In genomic region chr9:72008634-72009033, GRCm38 (mm10) we compare ENCODE assay signal across 22 mouse cellular contexts.
"Had no signal": no experiment of that assay in that cellular context is flagged by ENCODE, and none has a peak within 500 bp of the region (broad histone marks: within the 10 kb centered on the region; RNA-seq: fewer than 3 reads in every experiment).

No protein-coding gene starts in this region.

- H3K27me3 ChIP-seq: limb, embryonic 12.5 days; limb, embryonic 15.5 days; lung, embryonic 15.5 days; midbrain, embryonic 12.5 days; midbrain, embryonic 15.5 days; neural tube, embryonic 13.5 days; stomach, embryonic 15.5 days had no signal

- H3K36me3 ChIP-seq: limb, embryonic 12.5 days; limb, embryonic 15.5 days; lung, embryonic 15.5 days; midbrain, embryonic 12.5 days; midbrain, embryonic 15.5 days; neural tube, embryonic 13.5 days; stomach, embryonic 15.5 days had no signal

- ATAC-seq: liver, postnatal 0 days; midbrain, embryonic 15.5 days had no signal

- H3K9ac ChIP-seq: limb, embryonic 12.5 days; limb, embryonic 15.5 days; liver, embryonic 14.5 days; liver, postnatal 0 days; lung, embryonic 15.5 days; midbrain, embryonic 12.5 days; midbrain, embryonic 15.5 days; neural tube, embryonic 13.5 days; stomach, embryonic 15.5 days had no signal

- DNase-seq: kidney, adult 11 months; kidney, adult 9 months; kidney, postnatal 14 days; kidney, postnatal 4 days; left cerebral cortex, postnatal 4 days; liver, postnatal 0 days; retina, postnatal 1 day; right cerebral cortex, postnatal 25 days; spleen, adult 18-20 months; thymus, adult 18-20 months; thymus, postnatal 36 days had no signal

- H3K9me3 ChIP-seq: limb, embryonic 12.5 days; limb, embryonic 15.5 days; lung, embryonic 15.5 days; midbrain, embryonic 12.5 days; midbrain, embryonic 15.5 days; neural tube, embryonic 13.5 days; stomach, embryonic 15.5 days had no signal

- H3K4me2 ChIP-seq: limb, embryonic 12.5 days; limb, embryonic 15.5 days; liver, embryonic 11.5 days; lung, embryonic 15.5 days; midbrain, embryonic 12.5 days; midbrain, embryonic 15.5 days; neural tube, embryonic 13.5 days; stomach, embryonic 15.5 days had no signal

- H3K27ac ChIP-seq: limb, embryonic 12.5 days; limb, embryonic 15.5 days; liver, embryonic 14.5 days; lung, embryonic 15.5 days; macrophage; midbrain, embryonic 12.5 days; midbrain, embryonic 15.5 days; neural tube, embryonic 13.5 days; stomach, embryonic 15.5 days had no signal

- H3K4me3 ChIP-seq: limb, embryonic 12.5 days; limb, embryonic 15.5 days; lung, embryonic 15.5 days; midbrain, embryonic 12.5 days; midbrain, embryonic 15.5 days; myocyte; neural tube, embryonic 13.5 days; stomach, embryonic 15.5 days had no signal

- H3K4me1 ChIP-seq: limb, embryonic 15.5 days; lung, embryonic 15.5 days; midbrain, embryonic 12.5 days; midbrain, embryonic 15.5 days; stomach, embryonic 15.5 days had no signal
